Mouse (Mus musculus) spleen, adult 18-20 months (tissue): ENCODE data around the gene Slc25a36.
A peak's percentile ranks its signal among the peaks of the same experiment; 100 is the strongest.

ENCODE experiments used
- DNase-seq, 2 experiments: peaks; one replicate each; pipeline ENCODE4 v3.0.0; 2022; ENCODE audit warnings: mixed read lengths in 2 of 2

Slc25a36 gene

GRCm38 (mm10) chr9:97106481-97107160 is 4.3 kb downstream of the Slc25a36 start:
- no peak for DNase-seq

- DNase-seq: no peak
Observed at GRCm38 (mm10) chr9:97105400-97105985, 5.5 kb downstream of the Slc25a36 start.

- DNase-seq: no peak
Observed at GRCm38 (mm10) chr9:97103376-97104061, 7.4 kb downstream of the Slc25a36 start.

- DNase-seq: no peak
Observed at GRCm38 (mm10) chr9:97098985-97099384, 12.0 kb downstream of the Slc25a36 start.

- DNase-seq: no peak
Observed at GRCm38 (mm10) chr9:97096180-97096579, 14.8 kb downstream of the Slc25a36 start.

- DNase-seq: no peak
Observed at GRCm38 (mm10) chr9:97087850-97088249, 23.1 kb downstream of the Slc25a36 start.

GRCm38 (mm10) chr9:97084628-97085027 is 26.3 kb downstream of the Slc25a36 start:
- no peak for DNase-seq

GRCm38 (mm10) chr9:97081106-97081862 is 29.7 kb downstream of the Slc25a36 start:
- no peak for DNase-seq

GRCm38 (mm10) chr9:97069911-97070310 is 41.0 kb downstream of the Slc25a36 start:
- DNase-seq: no peak

GRCm38 (mm10) chr9:97069466-97069865 is 41.5 kb downstream of the Slc25a36 start:
- no peak for DNase-seq

GRCm38 (mm10) chr9:97068201-97069095 is 42.5 kb downstream of the Slc25a36 start:
- DNase-seq: peak; percentile 19 to 69

GRCm38 (mm10) chr9:97067761-97068160 is 43.2 kb downstream of the Slc25a36 start:
- DNase-seq: no peak

- DNase-seq: no peak
Observed at GRCm38 (mm10) chr9:97065885-97066284, 45.1 kb downstream of the Slc25a36 start.

GRCm38 (mm10) chr9:97065216-97065615 is 45.7 kb downstream of the Slc25a36 start:
- DNase-seq: no peak

- no peak for DNase-seq
Observed at GRCm38 (mm10) chr9:97064161-97064560, 46.8 kb downstream of the Slc25a36 start.

- DNase-seq: no peak
Observed at GRCm38 (mm10) chr9:97061696-97062095, 49.3 kb downstream of the Slc25a36 start.

- DNase-seq: no peak
Observed at GRCm38 (mm10) chr9:97056541-97057338, 54.2 kb downstream of the Slc25a36 start.

- DNase-seq: no peak
Observed at GRCm38 (mm10) chr9:97055906-97056305, 55.1 kb downstream of the Slc25a36 start.

- no peak for DNase-seq
Observed at GRCm38 (mm10) chr9:97051176-97051575, 59.8 kb downstream of the Slc25a36 start.

- DNase-seq: no peak
Observed at GRCm38 (mm10) chr9:97046240-97046639, 64.7 kb downstream of the Slc25a36 start.

GRCm38 (mm10) chr9:97041633-97042032 is 69.3 kb downstream of the Slc25a36 start:
- no peak for DNase-seq
